Mouse (Mus musculus) myocyte (in vitro differentiated cells): ENCODE measurements at regions not wholly inside any gene's neighbourhood (a gene's known extent, or its start where the extent isn't known, plus 50 kb on each side); places are given as distances from the start of the nearest gene placed in this dataset.

ENCODE experiments used
- H3K27me3 ChIP-seq: one replicate; pipeline ENCODE4 v1.6.1; 2011; ENCODE audit not compliant: control insufficient read depth, insufficient read depth, insufficient read length
- H3K36me3 ChIP-seq: one replicate; pipeline ENCODE4 v1.6.1; 2011; ENCODE audit not compliant: control insufficient read depth, insufficient read depth
- H3K4me2 ChIP-seq: one replicate; pipeline ENCODE4 v1.6.1; 2011; ENCODE audit warnings: low read depth, control low read depth
- H3K4me3 ChIP-seq: one replicate; pipeline ENCODE4 v1.5.1; 2011; ENCODE audit warnings: mild to moderate bottlenecking, control low read depth, moderate library complexity
- H3K79me2 ChIP-seq: one replicate; pipeline ENCODE4 v1.6.1; 2011; ENCODE audit not compliant: control insufficient read depth, insufficient read depth
- H3ac ChIP-seq: one replicate; pipeline ENCODE4 v1.6.1; 2011; ENCODE audit not compliant: control insufficient read depth, insufficient read length
- CEBPB ChIP-seq: IDR thresholded peaks from 2 replicates; pipeline ENCODE4 v1.6.1; 2011; ENCODE audit warnings: mild to moderate bottlenecking, moderate library complexity; ENCODE audit not compliant: poor library complexity, insufficient read depth, severe bottlenecking
- E2F4 ChIP-seq: IDR thresholded peaks from one replicate; pipeline ENCODE4 v1.6.1; 2011; ENCODE audit warnings: mild to moderate bottlenecking, control low read depth, moderate library complexity; ENCODE audit not compliant: insufficient read depth
- MAX ChIP-seq: IDR thresholded peaks from one replicate; pipeline ENCODE4 v1.6.1; 2011; ENCODE audit warnings: low read depth, mild to moderate bottlenecking, control low read depth
- MYOD1 ChIP-seq, 3 experiments: IDR thresholded peaks; one replicate each; pipeline ENCODE4 v1.6.1; 2011; ENCODE audit warnings: control low read depth in 2 of 3, low read depth in 2 of 3, mild to moderate bottlenecking in 2 of 3, moderate library complexity in 1 of 3; ENCODE audit not compliant: insufficient read length in 2 of 3, control insufficient read depth in 1 of 3
- MYOG ChIP-seq, 3 experiments: IDR thresholded peaks; one replicate each; pipeline ENCODE4 v1.6.1; 2011; ENCODE audit warnings: control low read depth in 2 of 3, low read depth in 2 of 3, mild to moderate bottlenecking in 2 of 3; ENCODE audit not compliant: insufficient read length in 2 of 3, control insufficient read depth in 1 of 3, insufficient read depth in 1 of 3
- POLR2A ChIP-seq: IDR thresholded peaks from one replicate; pipeline ENCODE4 v1.6.1; 2011; ENCODE audit warnings: low read depth, mild to moderate bottlenecking, control low read depth, moderate library complexity; ENCODE audit not compliant: insufficient read length
- POLR2AphosphoS2 ChIP-seq: IDR thresholded peaks from one replicate; pipeline ENCODE4 v1.6.1; 2011; ENCODE audit warnings: low read depth, control low read depth; ENCODE audit not compliant: insufficient read length
- REST ChIP-seq: IDR thresholded peaks from one replicate; pipeline ENCODE4 v1.6.1; 2011; ENCODE audit warnings: mild to moderate bottlenecking, control low read depth, moderate library complexity; ENCODE audit not compliant: insufficient read depth, insufficient read length
- SRF ChIP-seq: IDR thresholded peaks from one replicate; pipeline ENCODE4 v1.6.1; 2011; ENCODE audit warnings: low read depth; ENCODE audit not compliant: control insufficient read depth, insufficient read length
- TCF12 ChIP-seq: IDR thresholded peaks from one replicate; pipeline ENCODE4 v1.6.1; 2011; ENCODE audit warnings: mild to moderate bottlenecking, control low read depth; ENCODE audit not compliant: poor library complexity, insufficient read depth, severe bottlenecking
- TCF3 ChIP-seq: IDR thresholded peaks from one replicate; pipeline ENCODE4 v1.6.1; 2011; ENCODE audit warnings: low read depth, control low read depth; ENCODE audit not compliant: insufficient read length
- USF1 ChIP-seq: IDR thresholded peaks from one replicate; pipeline ENCODE4 v1.6.1; 2011; ENCODE audit warnings: low read depth, mild to moderate bottlenecking, control low read depth, moderate library complexity

DNA sequence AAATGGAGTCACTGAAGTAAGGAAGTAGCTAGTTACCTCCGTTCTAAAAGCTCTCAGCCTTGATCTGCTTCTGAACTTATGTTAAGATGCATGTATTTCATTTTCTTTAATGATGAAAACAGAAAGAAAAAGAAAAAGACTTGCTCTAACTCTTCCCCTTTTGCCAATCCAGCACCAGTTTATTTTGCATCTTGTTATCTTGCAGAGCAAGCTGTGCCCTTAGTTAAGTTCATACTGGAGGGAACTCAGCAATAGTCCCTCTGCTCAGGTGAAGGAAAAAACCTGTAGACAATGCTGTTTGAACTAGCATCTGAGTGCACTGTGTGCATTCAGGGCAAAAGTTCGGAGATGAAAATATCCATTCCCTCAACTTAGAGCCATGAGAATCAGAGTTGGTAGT, 192.1 kb upstream of the Tusc1 start:
- no peak overlapping the region for H3K4me2 ChIP-seq
- H3K36me3 ChIP-seq, result no peaks in the 10 kb centered on the region
- no peaks in the 10 kb centered on the region for H3K79me2 ChIP-seq
- TF ChIP-seq E2F4, result no peak
- no peak for TF ChIP-seq TCF12
- no peak for TF ChIP-seq SRF
- no peak for TF ChIP-seq MYOD1 (IDR thresholded peaks at IDR 0.05; ENCODE audit: control insufficient read depth in 1 of 3, insufficient read length in 2 of 3, low read depth in 2 of 3)
- no peak for TF ChIP-seq POLR2AphosphoS2
- TF ChIP-seq CEBPB, result no peak
- no peak for TF ChIP-seq MAX
- H3ac ChIP-seq, result no peak overlapping the region
- no peaks in the 10 kb centered on the region for H3K27me3 ChIP-seq
- H3K4me3 ChIP-seq, result no peak overlapping the region

DNA sequence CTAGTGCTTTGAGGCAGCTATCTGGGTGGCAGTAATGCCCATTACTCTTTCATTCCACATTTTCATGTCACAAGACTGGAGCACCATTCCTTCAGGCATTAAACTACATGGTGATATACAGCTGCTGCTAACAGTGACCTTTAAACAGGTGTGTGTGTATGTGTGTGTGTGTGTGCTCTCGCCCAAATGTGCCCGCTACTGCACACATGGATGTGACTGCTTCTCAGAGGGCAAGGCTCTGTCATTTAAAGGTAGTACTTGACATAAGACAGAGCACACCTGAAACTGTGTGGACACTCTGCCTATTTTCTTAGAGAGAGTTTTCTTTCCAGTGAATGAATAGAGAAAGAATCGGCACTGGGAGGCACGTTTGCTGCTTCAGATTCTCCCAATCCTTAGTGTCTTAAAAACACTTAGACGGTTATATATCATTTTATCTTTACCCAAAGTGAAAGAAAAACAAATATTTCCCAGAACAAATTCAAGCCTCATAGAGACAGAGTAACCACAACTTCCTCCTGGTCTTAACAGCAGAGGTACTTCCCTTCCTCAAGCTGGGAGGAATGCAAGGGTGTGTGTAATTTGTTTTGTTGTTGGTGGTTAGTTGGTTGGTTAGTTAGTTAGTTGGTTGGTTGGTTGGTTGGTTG, 185.3 kb upstream of the Tusc1 start:
- H3K4me3 ChIP-seq, result no peak overlapping the region
- no peak for TF ChIP-seq TCF12
- no peak for TF ChIP-seq USF1
- no peak for TF ChIP-seq E2F4
- TF ChIP-seq MYOD1 (IDR thresholded peaks at IDR 0.05; ENCODE audit: control insufficient read depth in 1 of 3, insufficient read length in 2 of 3, low read depth in 2 of 3), result no peak
- TF ChIP-seq SRF, result no peak
- TF ChIP-seq CEBPB, result no peak
- no peak for TF ChIP-seq POLR2AphosphoS2
- TF ChIP-seq MAX, result no peak
- TF ChIP-seq TCF3, result no peak
- no peak for TF ChIP-seq POLR2A
- no peak for TF ChIP-seq REST
- no peak for TF ChIP-seq MYOG (IDR thresholded peaks at IDR 0.05; ENCODE audit: control insufficient read depth in 1 of 3, insufficient read depth in 1 of 3, insufficient read length in 2 of 3, low read depth in 2 of 3)
- H3K36me3 ChIP-seq, result no peaks in the 10 kb centered on the region
- H3ac ChIP-seq, result no peak overlapping the region
- no peaks in the 10 kb centered on the region for H3K79me2 ChIP-seq
- no peak overlapping the region for H3K4me2 ChIP-seq
- no peaks in the 10 kb centered on the region for H3K27me3 ChIP-seq

DNA sequence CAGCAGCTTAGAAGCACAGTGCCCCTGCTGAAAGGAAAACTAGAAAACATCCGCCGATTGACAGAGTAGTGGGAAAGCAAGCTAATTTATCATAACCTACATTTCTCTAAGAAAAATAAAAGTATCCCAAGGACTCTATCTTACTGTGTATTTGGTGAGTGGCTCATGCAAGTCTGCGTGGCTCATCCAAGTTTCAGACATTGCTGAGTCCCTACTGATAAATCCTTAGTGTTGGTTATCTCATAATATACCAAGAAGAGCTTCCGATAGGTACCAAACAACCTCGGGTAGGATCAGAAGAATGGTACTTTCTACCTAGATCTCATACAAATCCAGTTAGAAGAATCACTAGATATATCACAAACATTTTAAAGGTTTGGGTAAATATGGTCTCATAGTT, 183.6 kb upstream of the Tusc1 start:
- H3K79me2 ChIP-seq, result no peaks in the 10 kb centered on the region
- H3ac ChIP-seq, result no peak overlapping the region
- H3K27me3 ChIP-seq, result no peaks in the 10 kb centered on the region
- H3K36me3 ChIP-seq, result no peaks in the 10 kb centered on the region
- TF ChIP-seq POLR2A (no peak), MYOG (IDR thresholded peaks at IDR 0.05; ENCODE audit: control insufficient read depth in 1 of 3, insufficient read depth in 1 of 3, insufficient read length in 2 of 3, low read depth in 2 of 3) (no peak), TCF12 (no peak), CEBPB (no peak), POLR2AphosphoS2 (no peak), SRF (no peak), USF1 (no peak), MAX (no peak), TCF3 (no peak), E2F4 (no peak)
- no peak overlapping the region for H3K4me2 ChIP-seq
- no peak overlapping the region for H3K4me3 ChIP-seq

DNA sequence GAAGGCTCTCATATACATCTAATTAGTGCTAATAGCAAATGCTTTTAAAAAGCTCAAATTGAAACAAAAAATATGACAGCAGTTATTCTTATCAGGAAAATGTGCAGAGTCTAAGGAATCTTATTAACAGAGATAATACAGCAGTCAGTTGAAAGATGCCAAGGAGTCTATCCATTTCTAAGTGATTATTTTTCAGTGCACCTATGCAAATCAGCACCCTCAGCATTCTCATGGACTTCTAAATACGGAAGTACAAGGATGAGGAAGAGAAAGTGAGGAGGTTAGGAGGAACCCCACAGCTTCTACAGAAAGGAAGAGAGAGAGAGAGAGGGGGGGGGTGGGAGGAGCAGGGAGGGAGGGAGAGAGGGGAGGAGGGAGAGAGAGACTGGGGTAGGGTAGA, 175.5 kb upstream of the Tusc1 start:
- H3K36me3 ChIP-seq, result no peaks in the 10 kb centered on the region
- H3K4me2 ChIP-seq, result no peak overlapping the region
- TF ChIP-seq REST, result no peak
- TF ChIP-seq USF1, result no peak
- no peak for TF ChIP-seq SRF
- TF ChIP-seq CEBPB, result no peak
- TF ChIP-seq E2F4, result no peak
- TF ChIP-seq MYOD1 (IDR thresholded peaks at IDR 0.05; ENCODE audit: control insufficient read depth in 1 of 3, insufficient read length in 2 of 3, low read depth in 2 of 3), result no peak
- TF ChIP-seq MAX, result no peak
- TF ChIP-seq POLR2AphosphoS2, result no peak
- TF ChIP-seq MYOG (IDR thresholded peaks at IDR 0.05; ENCODE audit: control insufficient read depth in 1 of 3, insufficient read depth in 1 of 3, insufficient read length in 2 of 3, low read depth in 2 of 3), result no peak
- no peak for TF ChIP-seq TCF12
- no peak for TF ChIP-seq TCF3
- no peak for TF ChIP-seq POLR2A
- no peaks in the 10 kb centered on the region for H3K27me3 ChIP-seq
- no peak overlapping the region for H3ac ChIP-seq
- H3K79me2 ChIP-seq, result no peaks in the 10 kb centered on the region
- no peak overlapping the region for H3K4me3 ChIP-seq

DNA sequence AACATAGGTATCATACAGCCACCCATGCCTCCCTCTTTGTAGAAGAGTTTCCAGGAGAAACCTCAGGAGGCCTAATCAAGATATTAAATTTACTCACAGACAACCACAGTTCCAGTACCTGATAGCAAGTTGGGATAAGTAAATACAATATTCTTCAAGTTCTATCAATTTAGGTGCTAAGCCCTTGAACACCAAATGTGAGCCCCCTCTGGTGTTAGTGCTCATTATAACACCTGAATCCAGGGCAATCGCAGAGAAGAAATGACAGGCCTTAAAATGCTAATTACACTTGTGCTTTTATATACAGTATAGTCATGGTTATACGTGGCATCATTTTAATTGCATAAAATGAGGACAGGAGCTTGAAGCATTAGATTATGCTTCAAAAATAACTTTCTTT, 161.6 kb upstream of the Tusc1 start:
- Histone ChIP-seq H3K79me2 (no peaks in the 10 kb centered on the region), H3ac (no peak overlapping the region), H3K4me3 (no peak overlapping the region), H3K36me3 (no peaks in the 10 kb centered on the region), H3K27me3 (no peaks in the 10 kb centered on the region), H3K4me2 (no peak overlapping the region)
- no peak for TF ChIP-seq CEBPB
- TF ChIP-seq TCF12, result no peak
- TF ChIP-seq E2F4, result no peak
- TF ChIP-seq TCF3, result no peak
- TF ChIP-seq MAX, result no peak
